Mouse (Mus musculus) lung, embryonic 14.5 days (tissue): ENCODE measurements around the gene Prep. TPM values are rescaled to one million over a fixed set of nuclear protein-coding genes. Genes with fewer than 3 reads are reported as not detected.
"Not testable (repeated sequence)": the region's sequence is repeated elsewhere in the genome, so short reads cannot be mapped to it uniquely, and the experiment has no call there.

Source experiments
- ATAC-seq: fragments of 200-750 bp; cut with Nextera tagmentation; 2 replicates; pipeline ENCODE4 v1.8.0; 2017; ENCODE audit warnings: mild to moderate bottlenecking, moderate TSS enrichment, moderate library complexity; ENCODE audit not compliant: insufficient read depth
- DNase-seq: peaks from one replicate; pipeline ENCODE4 v3.0.0-alpha.2; 2015
- H3K27ac ChIP-seq: fragments of 300-500 bp; sonication (generic); 2 replicates; pipeline ENCODE4 v1.5.1; 2014; ENCODE audit warnings: low read depth, mild to moderate bottlenecking, moderate library complexity
- H3K27me3 ChIP-seq: fragments of 300-500 bp; sonication (generic); 2 replicates; pipeline ENCODE4 v1.6.1; 2014; ENCODE audit warnings: low read length, control low read depth; ENCODE audit not compliant: insufficient read depth
- H3K36me3 ChIP-seq: fragments of 300-500 bp; sonication (generic); 2 replicates; pipeline ENCODE4 v1.6.1; 2014; ENCODE audit warnings: control low read depth; ENCODE audit not compliant: insufficient read depth
- H3K4me1 ChIP-seq: fragments of 300-500 bp; sonication (generic); 2 replicates; pipeline ENCODE4 v1.6.1; 2014; ENCODE audit warnings: antibody characterized with exemption, control low read depth; ENCODE audit not compliant: insufficient read depth
- H3K4me2 ChIP-seq: fragments of 300-500 bp; sonication (generic); 2 replicates; pipeline ENCODE4 v1.6.1; 2014; ENCODE audit warnings: mild to moderate bottlenecking
- H3K4me3 ChIP-seq: fragments of 300-500 bp; sonication (generic); 2 replicates; pipeline ENCODE4 v1.5.1; 2014; ENCODE audit warnings: low read depth, low read length
- H3K9ac ChIP-seq: fragments of 300-500 bp; sonication (generic); 2 replicates; pipeline ENCODE4 v1.6.1; 2014
- H3K9me3 ChIP-seq: fragments of 300-500 bp; sonication (generic); 2 replicates; pipeline ENCODE4 v1.6.1; 2016; ENCODE audit warnings: low read depth, low read length, control low read depth
- CTCF ChIP-seq: IDR thresholded peaks from 2 replicates; pipeline ENCODE4 v1.5.1; 2016; ENCODE audit warnings: antibody characterized with exemption, low read depth
- WGBS: fragments of 180-500 bp; shearing (Covaris S2); extraction: QIAGEN DNeasy Blood & Tissue Kit; methylation state at CpG from one replicate; pipeline ENCODE4 v1.1.7; 2014; 5-methylcytosine and 5-hydroxymethylcytosine counted together
- polyA plus RNA-seq: library from polyadenylated mRNA; unstranded; fragments of >200 nt; fragmentation: Nextera tagmentation; extraction: Ambion mirVana; gene quantifications from 2 replicates; pipeline ENCODE4 v1.2.1, GENCODE M21; 2014

The Prep gene
- polyA plus RNA-seq, 1 experiment from 2014 or later = 34.6 TPM

GRCm38 (mm10) chr10:45075491-45076051 is 8.6 kb downstream of the Prep start:
- Histone ChIP-seq H3K4me1 (no peaks in the 10 kb centered on the region; the same call in none of the 2 replicates), H3K9ac (no peak overlapping the region), H3K36me3 (peaks cover 28% of the 10 kb centered on the region; the same call in 1 of the 2 replicates), H3K27me3 (no peaks in the 10 kb centered on the region), H3K27ac (no peak overlapping the region), H3K4me2 (no peak overlapping the region), H3K4me3 (no peak overlapping the region), H3K9me3 (no peaks in the 10 kb centered on the region)
- ATAC-seq = no peak; the same call in 1 of the 2 replicates
- WGBS = 56% methylated on average over 5 of the region's 5 CpGs
- DNase-seq = no peak
- TF ChIP-seq CTCF = no peak

- no peaks in the 10 kb centered on the region for H3K9me3 ChIP-seq
- no peak overlapping the region for H3K27ac ChIP-seq
- no peak for DNase-seq
- H3K4me2 ChIP-seq = no peak overlapping the region
- TF ChIP-seq CTCF = no peak
- H3K36me3 ChIP-seq = peaks cover 30% of the 10 kb centered on the region; the same call in 1 of the 2 replicates
- H3K27me3 ChIP-seq = no peaks in the 10 kb centered on the region
- ATAC-seq = no peak
- H3K4me1 ChIP-seq = peaks cover 6% of the 10 kb centered on the region; the same call in 1 of the 2 replicates
- H3K9ac ChIP-seq = no peak overlapping the region
- no peak overlapping the region for H3K4me3 ChIP-seq
- 56% methylated on average over 10 of the region's 10 CpGs for WGBS
Measured at GRCm38 (mm10) chr10:45076585-45076984, 9.6 kb downstream of the Prep start.

GRCm38 (mm10) chr10:45077353-45077752 is 10.3 kb downstream of the Prep start:
- Histone ChIP-seq H3K4me1 (peaks cover 6% of the 10 kb centered on the region; the same call in 1 of the 2 replicates), H3K4me2 (no peak overlapping the region), H3K9me3 (no peaks in the 10 kb centered on the region), H3K36me3 (peaks cover 26% of the 10 kb centered on the region; the same call in 1 of the 2 replicates), H3K27ac (no peak overlapping the region), H3K27me3 (no peaks in the 10 kb centered on the region), H3K9ac (no peak overlapping the region), H3K4me3 (no peak overlapping the region)
- ATAC-seq (no peak), DNase-seq (peak; percentile 32)
- 45% methylated on average over 5 of the region's 5 CpGs for WGBS
- TF ChIP-seq CTCF = no peak

GRCm38 (mm10) chr10:45079756-45080155 is 12.8 kb downstream of the Prep start:
- H3K9ac ChIP-seq = no peak overlapping the region
- H3K36me3 ChIP-seq = peaks cover 6% of the 10 kb centered on the region; the same call in 1 of the 2 replicates
- H3K27me3 ChIP-seq = no peaks in the 10 kb centered on the region
- 45% methylated on average over 5 of the region's 5 CpGs for WGBS
- H3K9me3 ChIP-seq = no peaks in the 10 kb centered on the region
- H3K4me3 ChIP-seq = no peak overlapping the region
- peak; percentile 57 for DNase-seq
- no peak for TF ChIP-seq CTCF
- H3K27ac ChIP-seq = peak overlapping the region; percentile 58
- ATAC-seq = peak; percentile 75
- H3K4me2 ChIP-seq = 0 out of 2 replicates have a peak overlapping the region, but pooled peaks have one; percentile 23
- H3K4me1 ChIP-seq = peaks cover 6% of the 10 kb centered on the region; the same call in 1 of the 2 replicates

- peaks cover 6% of the 10 kb centered on the region; the same call in 1 of the 2 replicates for H3K4me1 ChIP-seq
- ATAC-seq = no peak
- no peak for DNase-seq
Measured at GRCm38 (mm10) chr10:45080490-45080889, 13.5 kb downstream of the Prep start.

GRCm38 (mm10) chr10:45082730-45083129 is 15.7 kb downstream of the Prep start:
- H3K9me3 ChIP-seq = no peaks in the 10 kb centered on the region
- no peak overlapping the region for H3K4me3 ChIP-seq
- 45% methylated on average over 2 of the region's 2 CpGs for WGBS
- no peak overlapping the region for H3K27ac ChIP-seq
- ATAC-seq = no peak
- H3K36me3 ChIP-seq = peaks cover 6% of the 10 kb centered on the region; the same call in 1 of the 2 replicates
- no peak overlapping the region for H3K9ac ChIP-seq
- no peak overlapping the region for H3K4me2 ChIP-seq
- peaks cover 6% of the 10 kb centered on the region; the same call in 1 of the 2 replicates for H3K4me1 ChIP-seq
- TF ChIP-seq CTCF = peak; percentile 43
- DNase-seq = peak; percentile 36
- H3K27me3 ChIP-seq = no peaks in the 10 kb centered on the region

More at GRCm38 (mm10) chr10:45080490-45080889, 13.5 kb downstream of the Prep start:
- Histone ChIP-seq H3K27me3 (no peaks in the 10 kb centered on the region), H3K27ac (peak overlapping the region; percentile 58), H3K36me3 (peaks cover 6% of the 10 kb centered on the region; the same call in 1 of the 2 replicates), H3K4me2 (peak overlapping the region; percentile 21; the same call in 1 of the 2 replicates), H3K9me3 (no peaks in the 10 kb centered on the region), H3K4me3 (no peak overlapping the region), H3K9ac (no peak overlapping the region)
- WGBS = 55% methylated on average over 6 of the region's 6 CpGs
- TF ChIP-seq CTCF = no peak

- not testable (repeated sequence) for H3K4me3 ChIP-seq, ATAC-seq, H3K4me1 ChIP-seq, H3K4me2 ChIP-seq, H3K27ac ChIP-seq, H3K9me3 ChIP-seq, H3K27me3 ChIP-seq, DNase-seq, H3K36me3 ChIP-seq, H3K9ac ChIP-seq
- WGBS = 45% methylated on average over 7 of the region's 7 CpGs
Measured at GRCm38 (mm10) chr10:45084002-45084401, 17.0 kb downstream of the Prep start.
